Mouse (Mus musculus) heart, adult 2 months (tissue): Measurements from ENCODE around the gene Hif3a.

Experiments used
- CTCF ChIP-seq: fragments of 200-600 bp; IDR thresholded peaks from 2 replicates; pipeline ENCODE4 v1.8.1; 2022; ENCODE audit warnings: antibody characterized with exemption, mild to moderate bottlenecking, moderate library complexity
- EP300 ChIP-seq: fragments of 200-500 bp; IDR thresholded peaks from 2 replicates; pipeline ENCODE4 v1.6.1; 2011; ENCODE audit warnings: low read depth, low read length, control low read depth; ENCODE audit not compliant: insufficient read depth
- POLR2A ChIP-seq: fragments of 200-500 bp; IDR thresholded peaks from 2 replicates; pipeline ENCODE4 v1.6.1; 2011; ENCODE audit warnings: mild to moderate bottlenecking, low read depth, low read length, control low read depth; ENCODE audit not compliant: insufficient read depth

DNA sequence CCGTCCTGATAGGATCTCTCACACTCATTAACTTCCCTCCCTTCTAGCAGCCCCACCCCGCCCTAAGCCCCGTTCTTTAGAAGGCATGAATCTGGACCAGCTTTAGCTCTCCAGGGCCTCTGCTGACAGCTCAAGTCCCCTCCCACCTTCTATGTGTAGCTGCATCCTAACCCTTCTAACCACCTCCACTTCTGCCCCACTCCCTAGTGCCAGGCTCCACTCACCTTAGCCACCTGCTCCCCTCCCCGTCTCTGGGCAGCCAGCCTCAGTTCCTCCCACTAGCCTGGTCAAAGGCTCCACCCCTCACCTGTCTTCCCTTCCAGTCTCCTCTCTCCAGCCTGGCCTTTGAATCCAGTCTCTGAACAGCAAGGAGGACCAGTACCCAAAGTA is 36.7 kb downstream of the Hif3a start:
- no peak for TF ChIP-seq POLR2A
- no peak for TF ChIP-seq EP300
- no peak for TF ChIP-seq CTCF
